Mouse (Mus musculus): ENCODE data around the gene Cd8b1.

DNA sequence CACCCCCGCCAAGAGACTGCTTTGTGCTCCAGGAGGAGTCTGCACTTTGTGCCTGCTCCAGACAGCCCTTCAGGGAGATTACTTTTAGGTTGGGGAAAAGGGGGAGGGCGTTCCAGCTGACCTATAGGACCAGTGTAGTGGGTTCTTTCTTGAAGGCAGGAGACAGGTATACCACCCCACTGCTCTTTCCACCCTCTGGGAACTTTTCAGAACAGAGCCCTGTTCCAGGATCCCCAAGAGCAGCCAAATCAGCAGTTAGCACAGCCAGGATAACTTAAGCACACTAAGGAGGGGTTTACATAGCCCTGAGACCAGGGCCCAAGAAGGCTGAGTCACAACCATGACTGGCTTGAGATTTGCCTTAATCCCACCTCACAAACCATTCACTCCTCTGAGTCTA is 52.3 kb downstream of the Cd8b1 start:
- no peak for TF ChIP-seq CTCF (IDR thresholded peaks at IDR 0.05; ENCODE audit: low read depth)
- TF ChIP-seq EP300 (IDR thresholded peaks at IDR 0.05; ENCODE audit: low read depth): no peak

Data from liver, postnatal 0 days (tissue).